ENCODE assay signal across 11 mouse cellular contexts in genomic region chrX:103744171-103745039, GRCm38 (mm10).
DNase-seq lines count a peak whose midpoint lies in the region; ATAC-seq and TF ChIP-seq lines count a peak whose summit lies in the region.
"Had no signal": no experiment of that assay in that cellular context is flagged by ENCODE, and none has a peak within 500 bp of the region (broad histone marks: within the 10 kb centered on the region; RNA-seq: fewer than 3 reads in every experiment).

No protein-coding gene starts in this region.

- H3K27ac ChIP-seq in forebrain, embryonic 16.5 days (ENCODE audit: low read length) = peak overlapping the region; percentile 58
- peak overlapping the region; percentile 78 for H3K27ac ChIP-seq in midbrain, postnatal 0 days (ENCODE audit: low read depth, low read length)
- no peak overlapping the region for H3K27ac ChIP-seq in intestine, postnatal 0 days (ENCODE audit: low read depth, low read length)
- H3K27ac ChIP-seq: kidney, postnatal 0 days had no signal

- WGBS in forebrain, embryonic 16.5 days = 17% methylated on average over 7 of the region's 7 CpGs
- 18% methylated on average over 7 of the region's 7 CpGs for WGBS in midbrain, postnatal 0 days
- 41% methylated on average over 7 of the region's 7 CpGs for WGBS in intestine, postnatal 0 days

- H3K27me3 ChIP-seq in forebrain, embryonic 16.5 days (replicated peaks; ENCODE audit: control insufficient read depth, insufficient read depth, low read length) = peaks cover 6% of the 10 kb centered on the region; the same call in 1 of the 2 replicates
- peaks cover 7% of the 10 kb centered on the region; the same call in 1 of the 2 replicates for H3K27me3 ChIP-seq in midbrain, postnatal 0 days (ENCODE audit: insufficient read depth, low read length)
- no peaks in the 10 kb centered on the region; the same call in 1 of the 2 replicates for H3K27me3 ChIP-seq in intestine, postnatal 0 days (replicated peaks; ENCODE audit: control insufficient read depth, insufficient read depth, low read length)

- no peak overlapping the region for H3K9ac ChIP-seq in forebrain, embryonic 16.5 days (replicated peaks; ENCODE audit: low read depth, low read length)
- no peak overlapping the region for H3K9ac ChIP-seq in midbrain, postnatal 0 days (replicated peaks; ENCODE audit: low read length, poor library complexity, severe bottlenecking)
- H3K9ac ChIP-seq in intestine, postnatal 0 days (ENCODE audit: low read depth, low read length) = no peak overlapping the region

- peak overlapping the region; percentile 24; the same call in 1 of the 2 replicates for H3K4me2 ChIP-seq in forebrain, embryonic 16.5 days (ENCODE audit: low read length)
- H3K4me2 ChIP-seq in midbrain, postnatal 0 days (ENCODE audit: low read depth, low read length, poor library complexity, severe bottlenecking) = 0 out of 2 replicates have a peak overlapping the region, but pooled peaks have one; percentile 12
- no peak overlapping the region for H3K4me2 ChIP-seq in intestine, postnatal 0 days (replicated peaks; ENCODE audit: low read depth)

- peak; percentile 1 for DNase-seq in ZHBTc4 (ENCODE audit: low read depth, low spot score)
- peak; percentile 40 to 76 for DNase-seq in layer of hippocampus, postnatal 14 days (ENCODE audit: low spot score in 2 of 2)
- peak; percentile 88 for DNase-seq in midbrain, postnatal 0 days (ENCODE audit: low spot score)
- DNase-seq in lung, postnatal 14 days = no peak
- DNase-seq in Muller cell, postnatal 12 days (ENCODE audit: inconsistent ontology term) = no peak
- DNase-seq in spleen, adult 12 weeks (ENCODE audit: low spot score) = no peak
- DNase-seq: cerebellum, adult 11 months had no signal

- H3K4me1 ChIP-seq in forebrain, embryonic 16.5 days (replicated peaks; ENCODE audit: control insufficient read depth, insufficient read depth, low read length) = peaks cover 13% of the 10 kb centered on the region
- no peaks in the 10 kb centered on the region for H3K4me1 ChIP-seq in midbrain, postnatal 0 days (ENCODE audit: insufficient read depth, low read length)
- no peaks in the 10 kb centered on the region for H3K4me1 ChIP-seq in intestine, postnatal 0 days (replicated peaks; ENCODE audit: control insufficient read depth, insufficient read depth, low read length)

- TF ChIP-seq CTCF in midbrain, postnatal 0 days (IDR thresholded peaks at IDR 0.05) = no peak; the same call in 1 of the 2 replicates
- TF ChIP-seq CTCF in intestine, postnatal 0 days (IDR thresholded peaks at IDR 0.05; ENCODE audit: low read depth) = no peak

- ATAC-seq in forebrain, embryonic 16.5 days = peak; percentile 97
- peak; percentile 93 for ATAC-seq in midbrain, postnatal 0 days (ENCODE audit: low FRiP score)
- ATAC-seq in intestine, postnatal 0 days = no peak
- ATAC-seq: CD4-positive, CD25-positive, alpha-beta regulatory T cell, adult 4 months had no signal

- no peaks in the 10 kb centered on the region for H3K36me3 ChIP-seq in forebrain, embryonic 16.5 days (ENCODE audit: control insufficient read depth, insufficient read depth)
- H3K36me3 ChIP-seq in midbrain, postnatal 0 days (ENCODE audit: insufficient read depth, low read length) = no peaks in the 10 kb centered on the region
- H3K36me3 ChIP-seq in intestine, postnatal 0 days (ENCODE audit: control insufficient read depth, insufficient read depth) = no peaks in the 10 kb centered on the region

- no peaks in the 10 kb centered on the region for H3K9me3 ChIP-seq in forebrain, embryonic 16.5 days (ENCODE audit: control insufficient read depth, low read length)
- H3K9me3 ChIP-seq in midbrain, postnatal 0 days (ENCODE audit: low read length) = no peaks in the 10 kb centered on the region
- no peaks in the 10 kb centered on the region for H3K9me3 ChIP-seq in intestine, postnatal 0 days (ENCODE audit: control insufficient read depth)

- no peak overlapping the region for H3K4me3 ChIP-seq in forebrain, embryonic 16.5 days (replicated peaks; ENCODE audit: low read length)
- no peak overlapping the region for H3K4me3 ChIP-seq in midbrain, postnatal 0 days (ENCODE audit: low read depth, low read length)
- no peak overlapping the region for H3K4me3 ChIP-seq in intestine, postnatal 0 days (ENCODE audit: low read depth, low read length)

Comparison
In these comparisons a context has a peak if more than half of its experiments do, and no peak if none do; other contexts are left out.
1. DNase-seq: peak in ZHBTc4 (single experiment), layer of hippocampus, postnatal 14 days (2 of 2) and midbrain, postnatal 0 days (single experiment); none in lung, postnatal 14 days (single experiment), Muller cell, postnatal 12 days (single experiment) and spleen, adult 12 weeks (single experiment).